Mouse (Mus musculus) brain, embryonic 14.5 days (tissue): ENCODE measurements at regions not wholly inside any gene's neighbourhood (a gene's known extent, or its start where the extent isn't known, plus 50 kb on each side); places are given as distances from the start of the nearest gene placed in this dataset.

ENCODE experiments used
- CTCF ChIP-seq: fragments of 200-500 bp; IDR thresholded peaks from 2 replicates; pipeline ENCODE4 v1.5.1; 2012; ENCODE audit warnings: inconsistent platforms, mild to moderate bottlenecking, moderate library complexity, borderline replicate concordance; ENCODE audit not compliant: insufficient read depth, insufficient read length; ENCODE audit errors: extremely low read depth
- POLR2A ChIP-seq: fragments of 200-500 bp; IDR thresholded peaks from 2 replicates; pipeline ENCODE4 v1.6.1; 2012; ENCODE audit warnings: mild to moderate bottlenecking, inconsistent platforms, borderline replicate concordance; ENCODE audit not compliant: poor library complexity, insufficient read depth, insufficient read length, severe bottlenecking; ENCODE audit errors: extremely low read depth

DNA sequence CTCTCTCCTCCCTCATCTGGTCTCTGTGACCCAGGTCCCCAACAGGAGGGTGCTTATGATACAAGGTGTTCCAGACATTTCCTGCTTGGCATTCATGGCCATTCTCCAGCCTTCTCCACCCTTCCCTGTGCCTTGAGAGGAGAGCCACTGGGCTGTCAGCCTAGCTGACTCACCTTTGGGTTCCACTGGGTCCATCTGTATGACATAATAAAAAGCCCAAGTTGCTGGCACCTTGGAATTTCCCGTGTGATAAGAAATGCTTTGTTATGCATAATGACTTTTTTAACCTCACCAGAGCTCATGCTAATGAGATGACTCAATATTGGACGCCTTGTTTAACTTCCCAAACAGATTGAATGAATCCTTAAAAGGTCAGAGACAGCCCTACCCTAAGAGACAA, 236.2 kb downstream of the Fam43a start:
- TF ChIP-seq POLR2A = no peak
- no peak for TF ChIP-seq CTCF
